ENCODE assay signal across 10 mouse cellular contexts in genomic region chr12:38123524-38123923, GRCm38 (mm10).
DNase-seq lines count a peak whose midpoint lies in the region; ATAC-seq and TF ChIP-seq lines count a peak whose summit lies in the region.
"Had no signal": no experiment of that assay in that cellular context is flagged by ENCODE, and none has a peak within 500 bp of the region (broad histone marks: within the 10 kb centered on the region; RNA-seq: fewer than 3 reads in every experiment).

No protein-coding gene starts in this region.

- no peak overlapping the region for H3K4me3 ChIP-seq in forebrain, postnatal 0 days (ENCODE audit: low read depth, low read length)
- no peak overlapping the region for H3K4me3 ChIP-seq in forebrain, embryonic 11.5 days (ENCODE audit: low read depth, low read length)
- H3K4me3 ChIP-seq: stomach, embryonic 15.5 days had no signal

- intact Hi-C loops in left cerebral cortex, postnatal 4 days (cut with DNase I): no loop called here

- H3K4me1 ChIP-seq in forebrain, postnatal 0 days (ENCODE audit: insufficient read depth): no peaks in the 10 kb centered on the region
- no peaks in the 10 kb centered on the region for H3K4me1 ChIP-seq in forebrain, embryonic 11.5 days (replicated peaks; ENCODE audit: control insufficient read depth, insufficient read depth, low read length)
- H3K4me1 ChIP-seq: stomach, embryonic 15.5 days had no signal

- H3K4me2 ChIP-seq in forebrain, postnatal 0 days (ENCODE audit: low read depth): no peak overlapping the region
- H3K4me2 ChIP-seq in forebrain, embryonic 11.5 days (ENCODE audit: low read depth, low read length, severe bottlenecking): no peak overlapping the region
- H3K4me2 ChIP-seq: stomach, embryonic 15.5 days had no signal

- DNase-seq in forebrain, postnatal 0 days: peak; percentile 65
- DNase-seq in forebrain, embryonic 11.5 days (ENCODE audit: low spot score): no peak
- DNase-seq in left cerebral cortex, postnatal 4 days: peak; percentile 25
- no peak for DNase-seq in left cerebral cortex, adult 11 months (ENCODE audit: low spot score)
- peak; percentile 12 for DNase-seq in NIH3T3 (ENCODE audit: low read depth)
- peak; percentile 4 for DNase-seq in lung, postnatal 14 days
- no peak for DNase-seq in T-cell, adult 2 months (ENCODE audit: low spot score)
- DNase-seq: kidney, adult 18-20 months had no signal

- no peaks in the 10 kb centered on the region for H3K27me3 ChIP-seq in forebrain, postnatal 0 days (ENCODE audit: insufficient read depth, low read length)
- no peaks in the 10 kb centered on the region for H3K27me3 ChIP-seq in forebrain, embryonic 11.5 days (ENCODE audit: control insufficient read depth, insufficient read depth, low read length)
- H3K27me3 ChIP-seq: stomach, embryonic 15.5 days had no signal

- ATAC-seq in forebrain, postnatal 0 days: no peak
- no peak for ATAC-seq in forebrain, embryonic 11.5 days (replicated peaks; ENCODE audit: low FRiP score)
- no peak for ATAC-seq in CD4-positive, CD25-positive, alpha-beta regulatory T cell, adult 4 months

- no peak overlapping the region for H3K27ac ChIP-seq in forebrain, postnatal 0 days (ENCODE audit: low read depth, low read length)
- H3K27ac ChIP-seq in forebrain, embryonic 11.5 days (ENCODE audit: low read depth, low read length): no peak overlapping the region
- H3K27ac ChIP-seq: stomach, embryonic 15.5 days had no signal

- peak; percentile 61 for TF ChIP-seq CTCF in forebrain, postnatal 0 days (IDR thresholded peaks at IDR 0.05; ENCODE audit: low read depth)

- H3K9me3 ChIP-seq in forebrain, postnatal 0 days (ENCODE audit: low read length): no peaks in the 10 kb centered on the region
- no peaks in the 10 kb centered on the region for H3K9me3 ChIP-seq in forebrain, embryonic 11.5 days (ENCODE audit: control insufficient read depth, low read length)
- H3K9me3 ChIP-seq: stomach, embryonic 15.5 days had no signal

- no peaks in the 10 kb centered on the region for H3K36me3 ChIP-seq in forebrain, postnatal 0 days (ENCODE audit: insufficient read depth)
- H3K36me3 ChIP-seq in forebrain, embryonic 11.5 days (ENCODE audit: control insufficient read depth, insufficient read depth, low read length): no peaks in the 10 kb centered on the region
- H3K36me3 ChIP-seq: stomach, embryonic 15.5 days had no signal

- H3K9ac ChIP-seq in forebrain, postnatal 0 days: no peak overlapping the region
- no peak overlapping the region for H3K9ac ChIP-seq in forebrain, embryonic 11.5 days (ENCODE audit: low read length)
- H3K9ac ChIP-seq: stomach, embryonic 15.5 days had no signal

Comparison
In these comparisons a context has a peak if more than half of its experiments do, and no peak if none do; other contexts are left out.
1. DNase-seq: peak in forebrain, postnatal 0 days (single experiment), left cerebral cortex, postnatal 4 days (single experiment), NIH3T3 (single experiment) and lung, postnatal 14 days (single experiment); none in forebrain, embryonic 11.5 days (single experiment), left cerebral cortex, adult 11 months (single experiment) and T-cell, adult 2 months (single experiment).